Mouse (Mus musculus) olfactory bulb, adult 2 months (tissue): ENCODE measurements around the gene Cnpy3.

Experiments used
- CTCF ChIP-seq: fragments of 200-500 bp; IDR thresholded peaks from 2 replicates; pipeline ENCODE4 v1.5.1; 2012; ENCODE audit warnings: low read depth, mild to moderate bottlenecking, low read length, moderate library complexity; ENCODE audit not compliant: insufficient read depth
- POLR2A ChIP-seq: fragments of 200-500 bp; IDR thresholded peaks from 2 replicates; pipeline ENCODE4 v1.6.1; 2012; ENCODE audit warnings: mild to moderate bottlenecking, low read depth, low read length, moderate library complexity; ENCODE audit not compliant: insufficient read depth

- no peak for TF ChIP-seq CTCF
- TF ChIP-seq POLR2A: no peak
Measured at GRCm38 (mm10) chr17:46702100-46702499, 49.9 kb downstream of the Cnpy3 start.
